Mouse (Mus musculus) cortical plate, adult 2 months (tissue): ENCODE results near the gene Pigk. TPM values are rescaled to one million over a fixed set of nuclear protein-coding genes. Genes with fewer than 3 reads are reported as not detected.
"Not testable (repeated sequence)": the region's sequence is repeated elsewhere in the genome, so short reads cannot be mapped to it uniquely, and the experiment has no call there.

ENCODE experiments used
- H3K27ac ChIP-seq: fragments of 200-500 bp; 2 replicates; pipeline ENCODE4 v1.5.1; 2012; ENCODE audit warnings: low read length, control low read depth, inconsistent platforms; ENCODE audit not compliant: insufficient read depth
- H3K4me1 ChIP-seq: fragments of 200-500 bp; 2 replicates; pipeline ENCODE4 v1.6.1; 2011; ENCODE audit warnings: low read length; ENCODE audit not compliant: control insufficient read depth, insufficient read depth
- H3K4me3 ChIP-seq: fragments of 200-500 bp; 2 replicates; pipeline ENCODE4 v1.5.1; 2011; ENCODE audit warnings: mild to moderate bottlenecking, low read length, control low read depth; ENCODE audit not compliant: insufficient read depth
- CTCF ChIP-seq: fragments of 200-500 bp; IDR thresholded peaks from 2 replicates; pipeline ENCODE4 v1.5.1; 2011; ENCODE audit warnings: mild to moderate bottlenecking, control low read depth, low read length; ENCODE audit not compliant: insufficient read depth; ENCODE audit errors: extremely low read depth
- POLR2A ChIP-seq: fragments of 200-500 bp; IDR thresholded peaks from 2 replicates; pipeline ENCODE4 v1.6.1; 2011; ENCODE audit warnings: mild to moderate bottlenecking, low read length, control low read depth; ENCODE audit not compliant: insufficient read depth; ENCODE audit errors: extremely low read depth
- polyA plus RNA-seq: library from polyadenylated mRNA; depleted of rRNA; stranded (reverse); fragments of >200 nt; gene quantifications from 2 replicates; pipeline ENCODE4 v1.2.3, GENCODE M21; 2012

The Pigk gene
- polyA plus RNA-seq, 1 experiment, result 25.2 TPM

- TF ChIP-seq CTCF (no peak), POLR2A (no peak)
- Histone ChIP-seq H3K4me1 (no peaks in the 10 kb centered on the region), H3K4me3 (no peak overlapping the region), H3K27ac (no peak overlapping the region)
Measured at GRCm38 (mm10) chr3:152698017-152698416, 15.9 kb upstream of the Pigk start.

- Histone ChIP-seq H3K27ac (no peak overlapping the region), H3K4me3 (no peak overlapping the region), H3K4me1 (no peaks in the 10 kb centered on the region)
- no peak for TF ChIP-seq CTCF
- no peak for TF ChIP-seq POLR2A
Measured at GRCm38 (mm10) chr3:152699261-152699660, 14.6 kb upstream of the Pigk start.

- not testable (repeated sequence) for H3K4me1 ChIP-seq, H3K4me3 ChIP-seq, H3K27ac ChIP-seq
Measured at GRCm38 (mm10) chr3:152701536-152701935, 12.4 kb upstream of the Pigk start.

GRCm38 (mm10) chr3:152702274-152702843 lies 11.5 kb upstream of the Pigk start:
- TF ChIP-seq CTCF (no peak), POLR2A (no peak)
- Histone ChIP-seq H3K4me3 (0 out of 2 replicates have a peak overlapping the region, but pooled peaks have one; percentile 22), H3K27ac (no peak overlapping the region), H3K4me1 (no peaks in the 10 kb centered on the region)

- TF ChIP-seq CTCF (no peak), POLR2A (no peak)
- Histone ChIP-seq H3K4me1 (no peaks in the 10 kb centered on the region), H3K27ac (no peak overlapping the region), H3K4me3 (no peak overlapping the region)
Measured at GRCm38 (mm10) chr3:152705826-152706225, 8.1 kb upstream of the Pigk start.

- H3K27ac ChIP-seq, result no peak overlapping the region
- no peak overlapping the region for H3K4me3 ChIP-seq
- H3K4me1 ChIP-seq, result no peaks in the 10 kb centered on the region
- TF ChIP-seq CTCF (no peak), POLR2A (no peak)
Measured at GRCm38 (mm10) chr3:152706901-152707300, 7.0 kb upstream of the Pigk start.

- TF ChIP-seq POLR2A, result no peak
- H3K4me1 ChIP-seq, result no peaks in the 10 kb centered on the region
- no peak overlapping the region for H3K27ac ChIP-seq
- no peak overlapping the region for H3K4me3 ChIP-seq
Measured at GRCm38 (mm10) chr3:152707321-152707823, 6.5 kb upstream of the Pigk start.

GRCm38 (mm10) chr3:152709936-152710335 lies 4.0 kb upstream of the Pigk start:
- Histone ChIP-seq H3K4me3 (no peak overlapping the region), H3K27ac (no peak overlapping the region), H3K4me1 (peaks cover 1% of the 10 kb centered on the region; the same call in 1 of the 2 replicates)
- TF ChIP-seq CTCF (no peak), POLR2A (no peak)

- H3K4me3 ChIP-seq, result no peak overlapping the region
- H3K4me1 ChIP-seq, result peaks cover 2% of the 10 kb centered on the region; the same call in 1 of the 2 replicates
- no peak overlapping the region for H3K27ac ChIP-seq
- TF ChIP-seq POLR2A (no peak), CTCF (no peak)
Measured at GRCm38 (mm10) chr3:152712957-152713356, 943 bp upstream of the Pigk start.

GRCm38 (mm10) chr3:152721301-152721700 lies 7.4 kb downstream of the Pigk start:
- H3K4me3 ChIP-seq, result no peak overlapping the region
- peaks cover 5% of the 10 kb centered on the region for H3K4me1 ChIP-seq
- TF ChIP-seq POLR2A (no peak), CTCF (no peak)

GRCm38 (mm10) chr3:152722836-152723235 lies 8.9 kb downstream of the Pigk start:
- TF ChIP-seq CTCF (peak; percentile 43), POLR2A (no peak)
- Histone ChIP-seq H3K4me3 (no peak overlapping the region), H3K4me1 (peaks cover 5% of the 10 kb centered on the region), H3K27ac (no peak overlapping the region)

More at GRCm38 (mm10) chr3:152721301-152721700, 7.4 kb downstream of the Pigk start:
- H3K27ac ChIP-seq, result no peak overlapping the region
